Mouse (Mus musculus): ENCODE measurements around the gene Smarca4. TPM values are rescaled to one million over a fixed set of nuclear protein-coding genes. Genes with fewer than 3 reads are reported as not detected.

The Smarca4 gene
- polyA plus RNA-seq (2015; fragmentation: Illumina TruSeq; extraction: RNeasy Lipid Tissue Mini Kit (QIAGEN cat#74804); ENCODE audit: low read depth, low replicate concordance), result 58.5 TPM

GRCm38 (mm10) chr9:21615617-21616231, at the start of gene Smarca4:
TSS of gene Smarca4 (plus strand) at chr9:21616169.

GRCm38 (mm10) chr9:21592703-21593121, 23.3 kb upstream of the Smarca4 start, which contains the start of the genes Timm29 and Yipf2:
TSS of gene Timm29 (plus strand) at chr9:21592722.
TSS of gene Yipf2 (minus strand) at chr9:21592828.

GRCm38 (mm10) chr9:21723377-21724146, 107.6 kb downstream of the Smarca4 start, which contains the start of gene Ldlr:
TSS of gene Ldlr (plus strand) at chr9:21723483.

Other genes starting within 250 kb of the Smarca4 start
- gene Ilf3, start 248.3 kb upstream of the Smarca4 start, polyA plus RNA-seq (2015; fragmentation: Illumina TruSeq; extraction: RNeasy Lipid Tissue Mini Kit (QIAGEN cat#74804); ENCODE audit: low read depth, low replicate concordance), result 63.8 TPM
- 23.6 TPM for gene Qtrt1, start 204.3 kb upstream of the Smarca4 start, polyA plus RNA-seq (2015; fragmentation: Illumina TruSeq; extraction: RNeasy Lipid Tissue Mini Kit (QIAGEN cat#74804); ENCODE audit: low read depth, low replicate concordance)
- gene Dnm2, start 191.3 kb upstream of the Smarca4 start, polyA plus RNA-seq (2015; fragmentation: Illumina TruSeq; extraction: RNeasy Lipid Tissue Mini Kit (QIAGEN cat#74804); ENCODE audit: low read depth, low replicate concordance), result 42.6 TPM
- gene Tmed1, start 105.9 kb upstream of the Smarca4 start, polyA plus RNA-seq (2015; fragmentation: Illumina TruSeq; extraction: RNeasy Lipid Tissue Mini Kit (QIAGEN cat#74804); ENCODE audit: low read depth, low replicate concordance), result 22.1 TPM
- gene AB124611, start 90.0 kb upstream of the Smarca4 start, polyA plus RNA-seq (2015; fragmentation: Illumina TruSeq; extraction: RNeasy Lipid Tissue Mini Kit (QIAGEN cat#74804); ENCODE audit: low read depth, low replicate concordance), result 0.88 TPM
- gene Carm1, start 69.3 kb upstream of the Smarca4 start, polyA plus RNA-seq (2015; fragmentation: Illumina TruSeq; extraction: RNeasy Lipid Tissue Mini Kit (QIAGEN cat#74804); ENCODE audit: low read depth, low replicate concordance), result 48.7 TPM
- 49.5 TPM for gene Timm29, start 23.4 kb upstream of the Smarca4 start, polyA plus RNA-seq (2015; fragmentation: Illumina TruSeq; extraction: RNeasy Lipid Tissue Mini Kit (QIAGEN cat#74804); ENCODE audit: low read depth, low replicate concordance)
- gene Yipf2, start 23.3 kb upstream of the Smarca4 start, polyA plus RNA-seq (2015; fragmentation: Illumina TruSeq; extraction: RNeasy Lipid Tissue Mini Kit (QIAGEN cat#74804); ENCODE audit: low read depth, low replicate concordance), result 24.2 TPM
- gene Ldlr, start 107.3 kb downstream of the Smarca4 start, polyA plus RNA-seq (2015; fragmentation: Illumina TruSeq; extraction: RNeasy Lipid Tissue Mini Kit (QIAGEN cat#74804); ENCODE audit: low read depth, low replicate concordance), result 12.1 TPM
- 3.1 TPM for gene Spc24, start 144.1 kb downstream of the Smarca4 start, polyA plus RNA-seq (2015; fragmentation: Illumina TruSeq; extraction: RNeasy Lipid Tissue Mini Kit (QIAGEN cat#74804); ENCODE audit: low read depth, low replicate concordance)
- gene Kank2, start 182.6 kb downstream of the Smarca4 start, polyA plus RNA-seq (2015; fragmentation: Illumina TruSeq; extraction: RNeasy Lipid Tissue Mini Kit (QIAGEN cat#74804); ENCODE audit: low read depth, low replicate concordance), result 6.3 TPM
- not detected for gene Angptl8, start 219.3 kb downstream of the Smarca4 start, polyA plus RNA-seq (2015; fragmentation: Illumina TruSeq; extraction: RNeasy Lipid Tissue Mini Kit (QIAGEN cat#74804); ENCODE audit: low read depth, low replicate concordance)
- 14.2 TPM for gene Dock6, start 236.5 kb downstream of the Smarca4 start, polyA plus RNA-seq (2015; fragmentation: Illumina TruSeq; extraction: RNeasy Lipid Tissue Mini Kit (QIAGEN cat#74804); ENCODE audit: low read depth, low replicate concordance)